ENCODE assay signal across 8 mouse cellular contexts in genomic region chr19:24016706-24017386, GRCm38 (mm10). TPM values are rescaled to one million over a fixed set of nuclear protein-coding genes. Genes with fewer than 3 reads are reported as not detected.
DNase-seq lines count a peak whose midpoint lies in the region; ATAC-seq and TF ChIP-seq lines count a peak whose summit lies in the region.

No protein-coding gene starts in this region.

- TF ChIP-seq EP300 in heart, adult 2 months (IDR thresholded peaks at IDR 0.05; ENCODE audit: insufficient read depth, low read depth, low read length) = 0 out of 2 replicates have a peak, but pooled peaks have one; percentile 23

- WGBS in heart, adult 2 months = 19% methylated on average over 3 of the region's 3 CpGs
- WGBS in intestine, postnatal 0 days = 42% methylated on average over 3 of the region's 3 CpGs

- H3K9ac ChIP-seq in heart, adult 2 months (ENCODE audit: low read depth, low read length) = no peak overlapping the region
- no peak overlapping the region for H3K9ac ChIP-seq in intestine, postnatal 0 days (ENCODE audit: low read depth, low read length)

- peak; percentile 76 for ATAC-seq in intestine, postnatal 0 days

- intact Hi-C loops in heart, adult 2 months (cut with DNase I) = no loop called here

- peaks cover 8% of the 10 kb centered on the region for H3K36me3 ChIP-seq in heart, adult 2 months (ENCODE audit: control insufficient read depth, insufficient read depth, low read length)
- H3K36me3 ChIP-seq in intestine, postnatal 0 days (ENCODE audit: control insufficient read depth, insufficient read depth) = no peaks in the 10 kb centered on the region

- H3K4me2 ChIP-seq in intestine, postnatal 0 days (replicated peaks; ENCODE audit: low read depth) = no peak overlapping the region

- H3K4me3 ChIP-seq in heart, adult 2 months = no peak overlapping the region
- no peak overlapping the region for H3K4me3 ChIP-seq in intestine, postnatal 0 days (ENCODE audit: low read depth, low read length)

- no peaks in the 10 kb centered on the region for H3K9me3 ChIP-seq in intestine, postnatal 0 days (ENCODE audit: control insufficient read depth)

- peak; percentile 54 for DNase-seq in ovary, adult 18-20 months (ENCODE audit: low spot score)
- no peak for DNase-seq in ovary, postnatal 10 days (ENCODE audit: low spot score)
- peak; percentile 82 for DNase-seq in embryo, embryonic 10 days (ENCODE audit: low spot score)
- DNase-seq in heart, adult 2 months = peak; percentile 68 to 73
- DNase-seq in mesoderm, embryonic 11.5 days (ENCODE audit: low read depth, low spot score) = peak; percentile 67
- DNase-seq in testis, postnatal 14 days (ENCODE audit: low spot score) = peak; percentile 77
- no peak for DNase-seq in spleen, postnatal 36 days (ENCODE audit: low spot score in 2 of 2)

- no peak for TF ChIP-seq CTCF in heart, adult 2 months (IDR thresholded peaks at IDR 0.05)
- no peak for TF ChIP-seq CTCF in intestine, postnatal 0 days (IDR thresholded peaks at IDR 0.05; ENCODE audit: low read depth)

- peaks cover 26% of the 10 kb centered on the region for H3K4me1 ChIP-seq in heart, adult 2 months (ENCODE audit: control insufficient read depth, insufficient read depth, low read length)
- H3K4me1 ChIP-seq in intestine, postnatal 0 days (replicated peaks; ENCODE audit: control insufficient read depth, insufficient read depth, low read length) = peaks cover 6% of the 10 kb centered on the region

- H3K27ac ChIP-seq in heart, adult 2 months = peak overlapping the region; percentile 88
- peak overlapping the region; percentile 11; the same call in 1 of the 2 replicates for H3K27ac ChIP-seq in intestine, postnatal 0 days (ENCODE audit: low read depth, low read length)

- no peaks in the 10 kb centered on the region for H3K27me3 ChIP-seq in heart, adult 2 months (ENCODE audit: control insufficient read depth, insufficient read depth, low read length)
- no peaks in the 10 kb centered on the region for H3K27me3 ChIP-seq in intestine, postnatal 0 days (replicated peaks; ENCODE audit: control insufficient read depth, insufficient read depth, low read length)

- no peak for TF ChIP-seq POLR2A in heart, adult 2 months (IDR thresholded peaks at IDR 0.05; ENCODE audit: insufficient read depth, low read depth, low read length)

- H3K79me2 ChIP-seq in heart, adult 2 months (replicated peaks; ENCODE audit: control insufficient read depth, insufficient read depth, low read length) = peaks cover 3% of the 10 kb centered on the region

RNA-seq across cellular contexts. Expression of gene Fam189a2, which starts 14.0 kb away (rescaled TPM):
- total RNA-seq in heart, adult 2 months (2021) = 10 to 100 TPM; 51.2 to 55.1 TPM
- polyA plus RNA-seq in heart, adult 2 months (2012; rRNA removed) = 52.0 and 73.9 TPM in 2 replicates
- polyA plus RNA-seq in intestine, postnatal 0 days (2015; fragmentation: Nextera tagmentation; extraction: Ambion mirVana) = 2.9 and 3.0 TPM in 2 replicates

Comparison
In these comparisons a context has a peak if more than half of its experiments do, and no peak if none do; other contexts are left out.
1. DNase-seq: peak in ovary, adult 18-20 months (single experiment), embryo, embryonic 10 days (single experiment), heart, adult 2 months (2 of 2), mesoderm, embryonic 11.5 days (single experiment) and testis, postnatal 14 days (single experiment); none in ovary, postnatal 10 days (single experiment) and spleen, postnatal 36 days (0 of 2).
2. RNA of gene Fam189a2, which starts 14.0 kb away (polyA plus RNA-seq): 52.0 to 73.9 TPM in heart, adult 2 months; 2.9 to 3.0 TPM in intestine, postnatal 0 days; every median in the first group is over 10 times any median in the second.